Mouse (Mus musculus) frontal cortex, adult (tissue): ENCODE measurements around the gene Oas1g.
"Not testable (repeated sequence)": the region's sequence is repeated elsewhere in the genome, so short reads cannot be mapped to it uniquely, and the experiment has no call there.

ENCODE experiments used
- ATAC-seq: cut with Nextera tagmentation; 2 replicates; pipeline ENCODE4 v1.9.2; 2017; ENCODE audit warnings: mild to moderate bottlenecking, moderate library complexity, mixed read lengths; ENCODE audit not compliant: low TSS enrichment

The Oas1g gene

DNA sequence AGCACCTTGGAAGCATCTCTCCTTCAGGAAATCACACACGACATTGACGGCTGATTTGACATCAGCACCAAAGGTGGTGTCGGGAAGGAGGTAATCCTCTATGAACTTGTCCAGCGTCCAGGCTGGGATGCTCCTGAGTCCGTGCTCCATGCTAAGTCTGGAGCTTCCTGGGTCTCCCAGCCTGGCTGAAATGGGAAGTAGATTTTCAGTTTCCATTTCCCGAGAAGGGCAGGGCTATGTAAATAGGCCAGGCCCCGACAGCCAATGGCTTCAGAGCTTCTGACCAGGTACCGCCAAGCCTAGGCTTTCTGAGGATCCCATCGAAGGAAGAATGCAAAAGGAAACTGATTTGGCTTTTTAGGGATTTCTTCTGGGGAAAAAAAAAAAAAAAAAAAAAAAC, at the start of gene Oas1g:
Gene Oas1g, minus strand, starts transcription at position 201 of the 400 bp plus-strand sequence.
- not testable (repeated sequence) for ATAC-seq

- no peak for ATAC-seq
Observed at GRCm38 (mm10) chr5:120933966-120934365, 46.6 kb upstream of the Oas1g start.

DNA sequence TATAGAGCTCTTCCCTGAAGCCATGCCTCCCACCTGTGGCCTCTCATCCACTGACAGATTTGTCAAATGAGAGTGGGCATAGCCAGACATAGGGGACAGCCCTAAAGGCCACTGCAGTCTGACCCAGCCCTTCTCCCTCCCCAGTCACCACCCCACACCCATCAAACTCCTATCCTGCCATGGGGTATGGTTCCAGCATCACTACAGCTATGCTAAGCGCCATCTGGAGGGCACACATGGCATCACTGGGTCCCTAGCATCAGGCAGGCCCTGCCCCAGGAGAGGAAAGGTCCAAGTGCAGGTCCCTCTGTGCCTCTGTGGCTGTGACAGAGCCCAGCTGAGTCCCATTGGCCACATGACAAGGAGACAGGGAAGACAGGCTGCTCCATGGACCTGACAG, 39.6 kb upstream of the Oas1g start:
- peak; percentile 50; the same call in 1 of the 2 replicates for ATAC-seq

GRCm38 (mm10) chr5:120926311-120926710, 38.9 kb upstream of the Oas1g start:
- ATAC-seq = not testable (repeated sequence)

DNA sequence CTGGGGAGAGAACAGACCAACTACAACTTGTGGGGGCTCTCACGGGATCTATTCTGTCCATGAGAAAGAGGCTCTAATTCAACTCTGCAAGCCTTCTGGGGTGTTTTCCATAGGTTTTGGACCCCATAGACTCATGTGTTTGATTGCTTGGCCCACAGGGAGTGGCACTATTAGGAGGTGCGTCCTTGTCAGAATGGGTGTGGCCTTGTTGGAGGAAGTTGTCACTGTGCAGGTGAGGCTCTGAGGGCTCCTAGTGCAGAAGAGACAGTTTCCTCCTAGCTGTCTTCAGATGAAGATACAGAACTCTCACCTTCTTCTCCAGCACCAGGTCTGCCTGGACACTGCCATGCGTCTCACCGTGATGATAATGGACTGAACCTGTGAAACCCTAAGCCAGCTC, 37.1 kb upstream of the Oas1g start:
- ATAC-seq = not testable (repeated sequence)

- ATAC-seq = no peak
Observed at GRCm38 (mm10) chr5:120923969-120924368, 36.6 kb upstream of the Oas1g start.

- ATAC-seq = no peak
Observed at GRCm38 (mm10) chr5:120920296-120920695, 32.9 kb upstream of the Oas1g start.

DNA sequence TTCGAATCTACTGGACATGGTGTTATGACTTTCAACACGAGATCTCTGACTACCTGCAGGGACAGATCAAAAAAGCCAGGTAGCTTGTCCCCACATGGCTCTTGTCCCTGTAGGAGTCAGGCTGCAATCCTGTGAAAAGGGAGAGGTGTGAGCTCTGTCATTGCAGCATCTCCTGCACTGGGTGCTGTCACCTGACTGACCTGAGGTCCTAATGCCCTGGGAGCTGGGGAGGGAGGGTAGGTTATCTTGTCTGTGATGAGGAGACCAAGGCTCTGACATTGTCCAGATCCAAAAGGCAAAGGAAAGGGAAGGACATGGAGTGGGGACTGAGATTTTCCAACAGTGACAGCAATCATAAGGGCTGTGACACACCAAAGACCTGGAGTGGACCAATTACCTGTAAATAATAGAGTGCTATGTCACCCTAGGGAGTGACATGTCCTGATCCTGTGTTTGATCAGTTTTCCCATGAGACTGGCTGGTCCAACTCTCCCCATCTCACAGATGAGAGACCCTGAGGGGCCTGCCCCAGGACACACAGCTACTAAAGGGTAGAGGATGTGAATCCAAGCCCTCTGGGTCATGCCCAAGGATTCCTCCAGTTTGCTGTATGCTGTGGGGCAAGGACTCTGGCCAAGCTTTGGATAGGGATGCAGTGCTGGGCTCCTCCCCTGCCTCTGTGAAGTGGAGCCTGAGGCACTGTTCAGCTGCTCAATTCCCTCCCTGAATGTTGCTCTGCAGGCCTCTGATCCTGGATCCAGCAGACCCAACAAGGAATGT, 31.9 kb upstream of the Oas1g start:
- not testable (repeated sequence) for ATAC-seq

- not testable (repeated sequence) for ATAC-seq
Observed at GRCm38 (mm10) chr5:120914204-120914603, 26.8 kb upstream of the Oas1g start, which contains the start of gene Oas1d. Gene Oas1d (plus strand): TSS chr5:120914536.

DNA sequence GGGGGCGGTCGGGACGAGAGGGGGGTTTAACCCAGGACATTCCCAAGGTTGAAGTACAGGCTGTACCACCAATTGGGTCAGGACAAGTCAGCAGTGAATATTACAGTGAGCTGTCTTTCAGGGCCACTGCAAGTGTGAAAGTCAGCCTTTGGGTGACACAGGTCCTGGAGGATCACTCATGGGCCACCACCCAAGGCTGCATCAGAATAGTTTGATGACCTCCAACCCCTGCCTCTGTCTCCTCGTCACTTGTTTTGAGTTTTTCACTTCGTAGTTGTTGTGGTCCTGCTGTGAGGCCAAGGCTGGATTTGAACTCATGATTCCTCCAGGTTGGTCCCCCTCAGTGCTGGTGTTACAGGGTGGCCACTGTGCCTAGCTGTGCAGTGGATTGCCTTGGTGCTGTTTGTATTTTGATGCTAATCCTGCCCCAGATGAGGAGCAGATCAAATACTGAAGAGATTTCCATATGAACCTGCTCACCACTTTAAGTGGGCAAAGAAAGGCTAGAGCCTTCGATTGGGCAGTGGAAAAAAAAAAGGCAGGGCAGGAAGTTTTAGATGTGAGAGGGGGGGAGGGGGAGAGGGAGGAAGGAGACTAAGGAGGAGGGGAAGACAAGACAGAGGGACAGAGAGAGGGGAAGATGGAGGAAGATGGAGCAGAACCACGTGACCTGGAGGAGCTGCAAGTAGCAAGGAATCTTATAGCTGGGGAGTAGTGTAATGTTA, 20.9 kb upstream of the Oas1g start:
- no peak for ATAC-seq

- not testable (repeated sequence) for ATAC-seq
Observed at GRCm38 (mm10) chr5:120906791-120907733, 19.6 kb upstream of the Oas1g start, which contains the start of gene Oas1a. Gene Oas1a (minus strand): TSS chr5:120907521.

DNA sequence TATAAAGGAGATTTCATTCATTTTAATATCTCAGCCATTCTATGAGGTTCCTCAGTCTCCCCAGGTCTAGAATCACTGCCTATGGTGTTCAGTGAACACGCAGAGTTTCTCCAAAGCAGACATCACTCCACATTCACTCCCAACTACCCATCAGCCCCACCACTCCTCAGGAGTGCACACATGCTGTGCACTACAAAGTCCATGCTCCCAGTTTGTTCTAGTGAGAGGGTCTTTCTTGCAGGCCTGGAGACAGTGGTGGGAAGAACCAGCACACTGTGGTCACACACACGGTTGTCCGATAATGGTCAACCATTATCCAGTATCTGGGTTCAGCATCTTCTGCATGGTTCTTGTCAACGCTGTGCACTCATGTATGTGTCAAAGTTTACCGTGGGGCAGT, 14.6 kb upstream of the Oas1g start:
- no peak for ATAC-seq

DNA sequence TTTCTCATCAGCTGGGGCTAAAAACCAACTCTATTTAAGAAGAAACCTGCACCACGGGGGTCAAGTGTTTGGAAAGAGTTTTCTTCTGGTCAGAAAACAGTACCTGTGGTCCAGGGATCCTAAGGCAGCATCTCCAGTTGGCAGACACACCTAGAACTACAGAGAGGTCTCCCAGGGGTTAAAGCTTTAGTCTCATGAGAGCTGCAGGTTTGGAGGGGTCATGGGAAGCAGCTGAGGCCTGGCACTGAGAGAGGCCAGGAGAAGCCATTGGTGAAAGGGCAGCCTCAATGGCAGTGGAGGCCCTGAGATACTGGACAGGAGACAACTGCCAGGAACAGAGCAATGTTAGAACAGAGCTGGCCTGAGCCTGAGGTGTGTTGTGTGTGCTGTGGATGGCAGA, 13.3 kb upstream of the Oas1g start:
- ATAC-seq = no peak

GRCm38 (mm10) chr5:120898726-120899125, 11.3 kb upstream of the Oas1g start:
- no peak for ATAC-seq

DNA sequence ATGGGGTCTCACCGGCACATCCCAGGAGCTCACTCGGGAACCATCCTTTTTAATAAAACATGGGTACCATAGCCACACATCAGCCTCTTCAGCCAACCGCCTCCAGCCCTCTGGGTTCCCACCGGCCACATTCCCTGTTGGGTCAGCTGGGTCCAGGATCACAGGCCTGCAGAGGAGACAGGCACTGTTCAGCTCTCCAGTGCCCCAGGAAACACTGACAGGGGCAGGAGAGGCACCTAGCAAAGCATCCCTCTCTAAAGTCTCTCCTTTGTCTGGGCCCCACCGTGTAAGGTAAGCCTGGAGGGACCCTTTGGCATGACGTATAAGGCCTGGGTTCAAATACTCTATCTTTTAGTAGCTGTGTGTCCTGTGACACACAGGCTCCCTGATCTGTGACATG, 10.9 kb upstream of the Oas1g start:
- no peak for ATAC-seq

DNA sequence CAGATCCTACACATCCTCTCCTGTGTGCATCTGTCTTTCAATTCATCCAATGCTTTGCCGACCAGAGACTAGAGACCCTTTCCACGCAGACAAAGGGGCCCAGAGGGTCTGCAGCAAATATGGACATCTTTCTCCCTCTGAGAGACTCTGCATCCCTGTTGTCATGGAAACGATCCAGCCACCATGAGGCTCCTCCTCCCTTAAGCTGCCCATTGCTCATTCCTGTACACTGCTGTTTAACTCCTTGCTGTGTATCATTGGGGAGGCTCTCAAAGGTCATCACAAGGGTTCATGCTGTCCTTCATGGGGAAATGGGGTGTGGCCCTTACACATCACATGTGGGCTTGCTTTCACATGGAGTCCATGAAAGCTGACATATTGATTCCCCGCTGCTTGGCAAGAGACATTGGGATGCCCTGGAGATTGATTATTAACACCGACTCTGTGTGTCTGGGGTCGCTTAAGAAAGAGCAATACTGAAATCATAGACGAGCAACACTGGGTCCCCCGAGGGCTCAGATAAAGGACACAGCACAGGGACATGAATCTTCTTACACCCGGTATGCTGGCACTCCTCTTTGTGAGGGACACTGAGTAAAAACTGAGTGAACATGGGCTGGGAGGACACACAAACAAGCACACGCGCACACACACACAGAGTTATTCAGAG, 8.0 kb upstream of the Oas1g start:
- ATAC-seq = no peak

- ATAC-seq = not testable (repeated sequence)
Observed at GRCm38 (mm10) chr5:120894692-120895091, 7.3 kb upstream of the Oas1g start.

DNA sequence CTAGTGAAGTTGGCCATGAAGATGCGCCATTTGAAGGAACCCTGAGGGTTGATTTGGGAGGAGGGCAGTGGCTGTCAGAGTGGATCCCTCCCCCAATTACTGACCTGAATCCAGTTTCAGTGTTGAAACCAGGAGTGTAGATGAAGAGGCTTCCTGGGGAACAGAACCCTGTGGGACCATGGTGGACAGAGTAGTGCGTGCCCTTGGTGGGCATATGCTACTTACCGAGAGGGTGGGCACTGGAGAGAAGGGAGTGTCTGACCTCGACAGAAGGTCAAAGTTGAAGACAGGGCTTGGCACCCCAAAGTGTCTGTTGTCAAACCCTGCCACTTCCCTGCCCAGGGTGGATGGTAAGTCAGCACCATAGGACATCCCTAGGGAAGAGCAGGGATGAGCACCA, 6.5 kb upstream of the Oas1g start:
- not testable (repeated sequence) for ATAC-seq

- no peak for ATAC-seq
Observed at GRCm38 (mm10) chr5:120892243-120892660, 4.8 kb upstream of the Oas1g start.

- not testable (repeated sequence) for ATAC-seq
Observed at GRCm38 (mm10) chr5:120891566-120892242, 4.3 kb upstream of the Oas1g start.

GRCm38 (mm10) chr5:120890991-120891390, 3.6 kb upstream of the Oas1g start:
- no peak for ATAC-seq
